ENCODE assay signal across 8 mouse cellular contexts in the genomic region with DNA sequence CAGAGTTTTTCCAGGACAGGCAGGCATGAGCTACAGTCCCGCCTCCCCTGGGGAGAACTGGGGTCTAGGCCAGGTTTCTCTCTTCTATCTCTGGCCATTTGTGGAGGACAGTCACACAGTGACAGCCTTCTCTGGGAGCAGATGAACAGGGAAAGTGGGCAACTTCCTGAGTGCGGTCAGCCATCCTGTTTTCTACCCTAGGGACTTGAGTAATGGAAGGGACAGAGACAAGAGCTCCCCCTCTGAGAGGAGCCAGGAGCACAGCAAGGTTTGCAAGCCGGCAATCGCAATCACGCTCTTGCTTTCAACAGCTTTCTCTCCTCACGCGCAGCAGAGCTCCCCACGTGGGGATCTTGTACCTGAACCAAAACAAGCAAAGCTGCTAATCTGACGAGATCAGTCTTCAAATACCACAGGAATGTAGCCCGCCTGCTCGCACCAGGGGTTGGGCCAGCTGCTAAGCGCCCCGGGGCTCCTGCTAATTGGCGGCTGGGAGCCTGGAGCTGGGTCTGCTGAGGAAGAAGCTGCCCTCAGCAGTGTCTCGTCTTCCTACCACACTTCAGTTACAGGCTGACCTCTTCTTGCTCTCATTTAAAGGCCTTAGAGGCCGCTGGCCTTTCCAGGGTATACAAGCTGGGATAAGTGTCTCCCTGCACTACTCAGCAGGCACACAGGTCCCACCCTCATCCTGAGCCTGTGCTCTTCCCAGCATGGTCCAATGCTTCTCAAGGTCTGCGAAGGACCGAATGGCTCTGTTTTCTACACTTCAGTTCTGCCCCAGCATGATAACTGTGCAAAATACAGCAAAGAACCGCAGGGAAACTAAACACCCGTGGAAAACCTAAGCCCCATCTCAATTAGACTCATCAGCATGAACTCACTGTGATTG.
DNase-seq lines count a peak whose midpoint lies in the region; ATAC-seq and TF ChIP-seq lines count a peak whose summit lies in the region.

No protein-coding gene starts in this region.

- intact Hi-C loops in gastrocnemius, postnatal 14 days (cut with DNase I; ENCODE audit: low total_unique reads): no loop called here

- peaks cover 59% of the 10 kb centered on the region for H3K4me1 ChIP-seq in forebrain, embryonic 10.5 days
- peaks cover 8% of the 10 kb centered on the region for H3K4me1 ChIP-seq in forebrain, embryonic 15.5 days
- H3K4me1 ChIP-seq in hindbrain, postnatal 0 days (ENCODE audit: insufficient read depth, low read length): peaks cover 16% of the 10 kb centered on the region
- H3K4me1 ChIP-seq in liver, embryonic 13.5 days (replicated peaks): peaks cover 29% of the 10 kb centered on the region
- H3K4me1 ChIP-seq in neural tube, embryonic 15.5 days: peaks cover 17% of the 10 kb centered on the region

- DNase-seq in forebrain, embryonic 10.5 days (ENCODE audit: extremely low spot score, low spot score): peak; percentile 57
- DNase-seq in cerebellum, postnatal 10 days: peak; percentile 92
- peak; percentile 55 for DNase-seq in gastrocnemius, postnatal 14 days
- peak; percentile 54 for DNase-seq in hindbrain, postnatal 0 days (ENCODE audit: low spot score)
- no peak for DNase-seq in liver, embryonic 13.5 days
- DNase-seq in frontal cortex, postnatal 25 days (ENCODE audit: low spot score in 2 of 2): no peak

- no peaks in the 10 kb centered on the region for H3K9me3 ChIP-seq in forebrain, embryonic 10.5 days
- H3K9me3 ChIP-seq in forebrain, embryonic 15.5 days: no peaks in the 10 kb centered on the region
- no peaks in the 10 kb centered on the region for H3K9me3 ChIP-seq in hindbrain, postnatal 0 days (ENCODE audit: low read length)
- no peaks in the 10 kb centered on the region for H3K9me3 ChIP-seq in liver, embryonic 13.5 days (replicated peaks)
- no peaks in the 10 kb centered on the region for H3K9me3 ChIP-seq in neural tube, embryonic 15.5 days (replicated peaks)

- TF ChIP-seq CTCF in hindbrain, postnatal 0 days (IDR thresholded peaks at IDR 0.05; ENCODE audit: low read depth): no peak

- H3K4me3 ChIP-seq in forebrain, embryonic 10.5 days: peak overlapping the region; percentile 14; the same call in 1 of the 2 replicates
- no peak overlapping the region for H3K4me3 ChIP-seq in forebrain, embryonic 15.5 days
- H3K4me3 ChIP-seq in hindbrain, postnatal 0 days (ENCODE audit: low read length): no peak overlapping the region
- no peak overlapping the region for H3K4me3 ChIP-seq in liver, embryonic 13.5 days (replicated peaks)
- H3K4me3 ChIP-seq in neural tube, embryonic 15.5 days (replicated peaks): no peak overlapping the region

- ATAC-seq in forebrain, embryonic 15.5 days (replicated peaks): no peak
- no peak for ATAC-seq in hindbrain, postnatal 0 days
- no peak for ATAC-seq in liver, embryonic 13.5 days (ENCODE audit: low read depth)
- peak; percentile 20; the same call in 1 of the 2 replicates for ATAC-seq in neural tube, embryonic 15.5 days (ENCODE audit: low FRiP score)

- WGBS in forebrain, embryonic 10.5 days: 12% methylated on average over 20 of the region's 20 CpGs
- 13% methylated on average over 20 of the region's 20 CpGs for WGBS in forebrain, embryonic 15.5 days
- 18% methylated on average over 20 of the region's 20 CpGs for WGBS in hindbrain, postnatal 0 days
- WGBS in liver, embryonic 13.5 days (ENCODE audit: insufficient replicate concordance): 23% methylated on average over 20 of the region's 20 CpGs
- 22% methylated on average over 20 of the region's 20 CpGs for WGBS in neural tube, embryonic 15.5 days

- no peaks in the 10 kb centered on the region for H3K27me3 ChIP-seq in forebrain, embryonic 10.5 days (ENCODE audit: poor library complexity, severe bottlenecking)
- H3K27me3 ChIP-seq in forebrain, embryonic 15.5 days: no peaks in the 10 kb centered on the region
- no peaks in the 10 kb centered on the region for H3K27me3 ChIP-seq in hindbrain, postnatal 0 days (ENCODE audit: insufficient read depth, low read length)
- H3K27me3 ChIP-seq in liver, embryonic 13.5 days: peaks cover 21% of the 10 kb centered on the region; the same call in 1 of the 2 replicates
- H3K27me3 ChIP-seq in neural tube, embryonic 15.5 days (replicated peaks): no peaks in the 10 kb centered on the region

- no peak overlapping the region for H3K9ac ChIP-seq in forebrain, embryonic 15.5 days (replicated peaks)
- no peak overlapping the region; the same call in 1 of the 2 replicates for H3K9ac ChIP-seq in hindbrain, postnatal 0 days (replicated peaks; ENCODE audit: low read length)
- H3K9ac ChIP-seq in liver, embryonic 13.5 days: no peak overlapping the region
- H3K9ac ChIP-seq in neural tube, embryonic 15.5 days (replicated peaks): no peak overlapping the region

- H3K4me2 ChIP-seq in forebrain, embryonic 15.5 days (replicated peaks): no peak overlapping the region
- peak overlapping the region; percentile 25; the same call in 1 of the 2 replicates for H3K4me2 ChIP-seq in hindbrain, postnatal 0 days (ENCODE audit: low read depth, low read length)
- peak overlapping the region; percentile 10; the same call in 1 of the 2 replicates for H3K4me2 ChIP-seq in liver, embryonic 13.5 days
- peak overlapping the region; percentile 35 for H3K4me2 ChIP-seq in neural tube, embryonic 15.5 days

- H3K36me3 ChIP-seq in forebrain, embryonic 10.5 days (replicated peaks): no peaks in the 10 kb centered on the region
- H3K36me3 ChIP-seq in forebrain, embryonic 15.5 days: no peaks in the 10 kb centered on the region
- H3K36me3 ChIP-seq in hindbrain, postnatal 0 days (ENCODE audit: insufficient read depth, low read length): no peaks in the 10 kb centered on the region
- H3K36me3 ChIP-seq in liver, embryonic 13.5 days: no peaks in the 10 kb centered on the region
- no peaks in the 10 kb centered on the region for H3K36me3 ChIP-seq in neural tube, embryonic 15.5 days

- H3K27ac ChIP-seq in forebrain, embryonic 10.5 days: peak overlapping the region; percentile 62; the same call in 1 of the 2 replicates
- no peak overlapping the region for H3K27ac ChIP-seq in forebrain, embryonic 15.5 days (replicated peaks)
- peak overlapping the region; percentile 32 for H3K27ac ChIP-seq in hindbrain, postnatal 0 days
- H3K27ac ChIP-seq in liver, embryonic 13.5 days: no peak overlapping the region
- peak overlapping the region; percentile 52 for H3K27ac ChIP-seq in neural tube, embryonic 15.5 days (replicated peaks)

Comparison
In these comparisons a context has a peak if more than half of its experiments do, and no peak if none do; other contexts are left out.
1. H3K27ac ChIP-seq: peak in forebrain, embryonic 10.5 days (single experiment), hindbrain, postnatal 0 days (single experiment) and neural tube, embryonic 15.5 days (single experiment); none in forebrain, embryonic 15.5 days (single experiment) and liver, embryonic 13.5 days (single experiment).
2. DNase-seq: peak in forebrain, embryonic 10.5 days (single experiment), cerebellum, postnatal 10 days (2 of 2), gastrocnemius, postnatal 14 days (single experiment) and hindbrain, postnatal 0 days (single experiment); none in liver, embryonic 13.5 days (single experiment) and frontal cortex, postnatal 25 days (0 of 2).